Mouse (Mus musculus) c-Kit-positive CD71-positive TER-119-positive erythroid progenitor cells, embryonic 14.5 days (primary cell): ENCODE measurements around the gene L3mbtl3.

ENCODE experiments used
- DNase-seq: peaks from one replicate; pipeline ENCODE4 v3.0.0-alpha.2; 2013; ENCODE audit warnings: low spot score

The L3mbtl3 gene

DNA sequence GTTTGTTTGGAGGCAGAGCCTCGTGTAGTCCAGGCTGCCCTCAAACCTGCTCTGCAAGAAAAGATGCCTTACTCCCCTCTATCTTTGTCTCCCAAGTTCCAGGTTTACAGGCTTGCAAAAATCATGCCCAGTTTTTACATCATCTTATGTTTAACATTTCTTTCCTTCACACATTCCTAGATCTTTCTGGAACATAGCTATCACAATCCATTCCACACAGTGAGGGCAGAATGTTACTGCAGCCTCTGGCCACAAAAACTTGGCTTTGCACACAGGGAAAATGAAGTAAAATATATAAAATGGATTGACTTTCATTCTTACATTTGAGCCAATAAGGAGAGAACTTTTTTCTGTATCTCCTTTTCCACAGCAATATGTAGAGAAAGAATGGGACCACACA is 136.7 kb downstream of the L3mbtl3 start:
- no peak for DNase-seq

DNA sequence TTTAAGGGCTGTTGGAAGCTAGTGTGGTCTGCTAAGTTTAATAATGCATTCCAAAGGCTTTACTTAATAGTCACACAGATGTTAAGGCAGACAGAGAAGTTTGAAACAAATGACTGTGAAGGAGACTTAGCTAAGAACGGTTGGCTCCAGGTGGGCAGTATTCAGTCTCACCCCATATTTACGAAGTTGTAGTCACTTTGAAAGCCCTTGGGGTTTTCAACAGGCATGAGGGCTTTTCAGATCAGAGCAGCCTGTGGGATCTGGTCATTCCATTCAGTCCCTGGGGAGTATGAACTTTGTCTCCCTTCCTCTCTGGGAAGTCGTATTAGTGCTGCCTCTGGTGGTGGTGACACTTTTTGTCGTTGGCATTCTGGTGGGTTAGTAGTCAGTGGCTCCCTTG is 137.2 kb downstream of the L3mbtl3 start:
- no peak for DNase-seq

DNA sequence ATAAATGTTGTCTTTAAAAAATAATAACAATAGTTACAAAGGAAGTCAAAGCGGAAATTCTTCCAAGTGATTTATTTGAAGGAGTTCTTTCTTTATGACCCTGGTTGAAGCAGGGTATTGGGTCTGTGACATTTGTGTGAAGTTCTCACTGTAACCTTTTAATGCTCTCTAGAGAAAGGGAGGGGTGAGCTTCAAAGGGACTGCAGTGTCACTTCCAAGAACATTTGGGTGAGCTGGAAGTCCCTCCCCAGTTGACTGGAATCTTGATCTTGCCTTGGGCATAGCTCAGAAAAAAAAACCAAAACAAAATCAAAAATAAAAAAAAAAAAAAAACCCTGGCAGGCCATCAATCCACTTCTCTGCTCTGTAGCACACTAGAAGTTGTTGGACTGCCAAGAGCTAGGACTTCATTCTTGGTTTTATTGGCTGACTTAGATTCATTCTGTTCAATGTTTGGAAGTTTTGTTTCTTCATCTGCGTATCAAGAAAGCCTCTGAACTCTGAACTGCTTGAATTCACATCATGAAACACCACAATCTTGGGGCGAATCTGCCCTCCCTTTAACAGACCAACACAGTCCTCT is 143.6 kb downstream of the L3mbtl3 start:
- no peak for DNase-seq

DNA sequence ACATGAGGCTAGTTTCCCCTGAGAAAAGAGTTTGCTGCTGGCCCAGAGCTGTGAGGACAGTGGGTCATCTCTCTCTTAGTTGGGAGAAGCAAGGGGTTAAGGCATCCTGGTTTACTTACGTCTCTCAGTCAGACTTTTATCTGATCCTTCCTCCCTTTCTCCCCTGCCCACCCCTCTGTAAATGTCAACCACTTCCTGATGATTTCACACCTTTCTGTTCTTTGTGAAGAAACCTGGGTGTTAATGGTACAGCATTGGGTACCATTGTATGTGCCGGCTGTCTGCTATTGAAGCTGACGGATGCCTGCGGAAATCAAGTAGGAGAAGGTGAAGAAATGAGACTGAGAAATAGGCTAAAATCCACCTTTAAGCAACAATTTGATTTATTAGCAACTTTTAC is 146.3 kb downstream of the L3mbtl3 start, which contains the start of gene Samd3:
Gene Samd3 (plus strand): TSS at position 220 of the 400 bp plus-strand sequence.
- no peak for DNase-seq

DNA sequence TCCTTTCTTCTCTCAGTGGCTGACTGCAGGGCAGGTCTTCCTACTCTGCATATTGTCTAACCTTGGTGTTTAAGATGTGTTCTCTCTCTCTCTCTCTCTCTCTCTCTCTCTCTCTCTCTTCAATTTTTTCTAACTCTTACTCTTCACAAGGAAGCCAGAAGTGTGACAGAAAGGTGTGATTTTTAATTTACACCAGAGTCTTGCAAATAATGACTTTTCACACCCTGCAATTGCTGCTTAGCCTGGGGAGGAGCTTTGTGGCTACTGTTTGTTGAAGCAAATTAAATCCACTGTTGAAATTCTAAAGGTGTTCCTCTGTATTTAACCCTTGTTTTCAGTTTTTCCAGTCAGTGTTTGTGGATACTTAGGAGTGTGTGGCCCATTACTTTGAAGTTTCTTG is 147.6 kb downstream of the L3mbtl3 start:
- no peak for DNase-seq

DNA sequence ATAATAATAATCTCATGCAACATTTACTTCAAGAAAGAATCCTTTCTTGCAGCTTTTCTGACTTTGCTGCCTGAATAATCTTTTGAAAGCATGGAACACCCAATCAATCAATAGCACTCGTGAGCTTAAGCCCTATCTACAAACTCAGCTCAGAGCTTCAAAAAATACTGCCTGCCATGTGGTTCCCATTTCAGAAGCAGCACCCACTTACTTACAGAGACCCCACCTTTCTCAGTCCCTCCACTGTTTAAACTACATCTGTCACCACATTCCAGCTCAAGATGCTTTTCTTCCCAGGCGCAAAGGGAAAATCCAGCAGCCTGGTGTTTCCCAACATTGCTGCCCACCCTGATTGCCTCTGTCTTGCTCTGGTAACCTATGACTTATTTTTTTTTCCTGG is 149.0 kb downstream of the L3mbtl3 start:
- DNase-seq: no peak

DNA sequence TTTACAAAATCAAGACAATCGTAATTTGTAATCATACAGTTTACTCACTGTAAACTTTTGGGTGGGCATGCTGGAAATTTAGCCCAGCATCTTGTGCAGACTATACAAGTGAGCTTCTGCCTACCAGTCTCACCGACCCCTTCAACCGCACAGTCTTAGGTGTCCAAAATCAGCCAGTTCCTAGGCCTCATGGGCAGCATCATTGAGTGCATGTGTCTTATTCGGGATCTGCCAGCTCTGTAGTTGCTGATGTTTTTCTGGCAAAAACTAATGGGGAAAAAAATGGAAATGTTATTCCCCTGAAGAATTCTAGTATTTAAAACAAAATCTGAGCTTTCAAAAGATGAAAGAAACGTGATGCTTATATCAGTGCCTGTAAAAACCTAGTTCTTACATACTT is 149.5 kb downstream of the L3mbtl3 start:
- no peak for DNase-seq
